Mouse (Mus musculus) ES-Bruce4 (cell line): Measurements from ENCODE around the gene Manbal.

Source experiments
- CTCF ChIP-seq: IDR thresholded peaks from one replicate; pipeline ENCODE4 v1.8.1; 2011; ENCODE audit warnings: low read depth, low read length
- EP300 ChIP-seq: IDR thresholded peaks from 2 replicates; pipeline ENCODE4 v1.6.1; 2011; ENCODE audit warnings: low read depth, low read length; ENCODE audit not compliant: insufficient read depth
- POLR2A ChIP-seq: IDR thresholded peaks from one replicate; pipeline ENCODE4 v1.8.1; 2011; ENCODE audit warnings: low read length; ENCODE audit not compliant: insufficient read depth

- TF ChIP-seq CTCF (no peak), POLR2A (no peak), EP300 (0 out of 2 replicates have a peak, but pooled peaks have one; percentile 38)
Observed at GRCm38 (mm10) chr2:157392331-157392730, 24.9 kb downstream of the Manbal start.
